Mouse (Mus musculus) cerebellum, adult 11 months (tissue): ENCODE data around the gene Timmdc1.

Experiments
- DNase-seq: peaks from one replicate; pipeline ENCODE4 v3.0.0; 2022

Gene Timmdc1

DNA sequence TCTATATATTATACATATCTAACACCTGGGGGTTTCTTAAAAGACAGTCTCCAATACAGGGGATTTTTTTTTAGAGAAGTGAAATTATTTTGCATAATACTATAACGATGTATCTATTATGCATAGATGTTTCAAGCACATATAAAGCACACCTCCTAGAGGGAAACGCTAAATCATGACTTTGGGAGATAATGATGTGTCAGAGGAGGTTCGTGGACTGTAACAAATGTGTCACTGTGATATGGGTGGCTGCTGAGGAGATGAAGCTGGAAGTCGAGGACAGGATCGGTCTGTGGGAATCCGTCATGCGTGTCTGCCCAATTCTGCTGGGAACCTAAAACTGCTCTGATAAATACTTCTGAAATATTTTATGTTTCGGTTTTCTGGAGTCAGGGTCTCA is 60.7 kb downstream of the Timmdc1 start:
- DNase-seq = no peak

DNA sequence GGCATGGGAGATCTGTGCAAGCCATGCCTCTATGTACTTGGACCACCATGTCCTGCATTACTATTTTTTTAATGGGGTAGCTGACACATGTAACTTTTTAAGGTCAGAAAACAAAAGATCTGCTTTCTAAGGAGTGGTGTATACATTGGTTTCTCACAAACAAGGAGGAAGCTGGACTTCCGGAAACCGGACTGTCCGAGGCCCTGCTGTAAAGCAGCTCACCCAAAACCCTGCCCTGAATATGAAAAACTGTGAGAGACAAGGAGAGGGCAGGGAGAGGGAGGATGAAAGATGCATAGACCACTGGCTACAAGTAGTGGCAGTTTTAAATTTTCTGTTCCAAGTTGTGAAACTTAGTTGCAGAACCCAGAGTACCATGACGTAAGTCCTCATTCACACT is 62.5 kb downstream of the Timmdc1 start:
- DNase-seq = no peak

DNA sequence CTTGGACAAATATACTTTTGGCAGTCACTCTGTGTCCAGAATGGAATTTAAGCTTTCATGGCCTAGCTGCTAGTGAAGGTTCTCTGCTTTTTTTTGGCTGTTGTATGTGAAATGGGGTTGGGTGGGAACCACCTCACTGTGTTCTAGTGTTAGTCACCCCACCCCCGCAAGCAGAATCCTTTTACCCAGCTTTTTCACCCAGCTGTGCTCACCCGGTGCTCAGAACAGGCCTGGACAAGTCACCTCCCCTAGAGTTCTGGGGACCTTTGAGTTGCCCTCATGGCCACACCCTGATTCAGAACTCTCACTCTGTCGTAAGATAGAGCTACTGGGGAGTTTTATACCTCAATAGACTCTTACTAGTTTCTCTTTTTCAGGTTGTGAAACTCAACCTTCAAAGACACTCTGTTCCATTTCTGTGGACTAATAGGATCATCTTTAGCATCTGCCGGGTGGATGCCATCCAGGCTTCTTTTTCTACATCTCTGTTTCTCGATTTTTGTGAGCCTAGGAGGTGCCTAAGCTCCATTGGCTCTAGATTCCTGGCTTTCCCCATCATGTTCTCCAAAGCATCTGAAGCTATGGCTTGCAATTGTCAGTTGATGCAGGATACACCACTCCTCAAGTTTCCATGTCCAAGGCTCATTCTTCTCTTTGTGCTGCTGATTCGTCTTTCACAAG is 63.7 kb downstream of the Timmdc1 start:
- no peak for DNase-seq

DNA sequence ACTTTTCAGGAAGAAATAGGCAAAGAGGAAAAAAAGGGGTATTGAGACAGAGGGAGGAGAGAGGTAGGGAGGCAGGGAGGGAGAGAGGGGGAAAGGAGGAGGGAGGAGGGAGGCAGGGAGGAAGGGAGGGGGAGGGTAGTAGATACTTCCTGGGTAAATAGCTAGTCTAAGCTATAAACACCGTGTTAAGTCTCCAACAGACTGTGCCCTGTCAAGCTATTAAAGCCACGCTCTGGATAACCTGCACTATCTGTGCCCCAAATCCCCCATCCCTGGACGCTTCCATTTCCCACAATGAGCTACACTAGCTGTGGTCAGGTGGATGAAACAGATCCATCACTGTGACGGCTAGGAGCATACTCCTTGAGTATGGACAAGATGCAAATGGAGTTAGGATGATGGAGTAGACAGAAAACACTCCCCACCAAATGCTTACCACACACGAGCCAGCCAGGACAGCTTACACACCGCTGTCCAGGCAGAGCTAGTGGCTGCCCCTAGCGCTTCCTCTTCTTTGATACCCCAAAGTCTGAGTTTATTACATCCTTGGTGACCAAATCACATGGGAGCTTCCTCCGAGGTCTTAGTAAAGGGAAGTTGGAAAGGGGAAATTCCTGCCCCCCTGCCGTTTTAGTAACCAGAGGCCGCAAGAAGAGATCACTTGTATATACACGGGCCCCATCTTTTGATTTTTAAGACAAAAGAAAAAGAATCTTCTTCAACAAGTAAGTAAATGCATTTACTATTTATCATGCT is 65.5 kb downstream of the Timmdc1 start:
- no peak for DNase-seq

DNA sequence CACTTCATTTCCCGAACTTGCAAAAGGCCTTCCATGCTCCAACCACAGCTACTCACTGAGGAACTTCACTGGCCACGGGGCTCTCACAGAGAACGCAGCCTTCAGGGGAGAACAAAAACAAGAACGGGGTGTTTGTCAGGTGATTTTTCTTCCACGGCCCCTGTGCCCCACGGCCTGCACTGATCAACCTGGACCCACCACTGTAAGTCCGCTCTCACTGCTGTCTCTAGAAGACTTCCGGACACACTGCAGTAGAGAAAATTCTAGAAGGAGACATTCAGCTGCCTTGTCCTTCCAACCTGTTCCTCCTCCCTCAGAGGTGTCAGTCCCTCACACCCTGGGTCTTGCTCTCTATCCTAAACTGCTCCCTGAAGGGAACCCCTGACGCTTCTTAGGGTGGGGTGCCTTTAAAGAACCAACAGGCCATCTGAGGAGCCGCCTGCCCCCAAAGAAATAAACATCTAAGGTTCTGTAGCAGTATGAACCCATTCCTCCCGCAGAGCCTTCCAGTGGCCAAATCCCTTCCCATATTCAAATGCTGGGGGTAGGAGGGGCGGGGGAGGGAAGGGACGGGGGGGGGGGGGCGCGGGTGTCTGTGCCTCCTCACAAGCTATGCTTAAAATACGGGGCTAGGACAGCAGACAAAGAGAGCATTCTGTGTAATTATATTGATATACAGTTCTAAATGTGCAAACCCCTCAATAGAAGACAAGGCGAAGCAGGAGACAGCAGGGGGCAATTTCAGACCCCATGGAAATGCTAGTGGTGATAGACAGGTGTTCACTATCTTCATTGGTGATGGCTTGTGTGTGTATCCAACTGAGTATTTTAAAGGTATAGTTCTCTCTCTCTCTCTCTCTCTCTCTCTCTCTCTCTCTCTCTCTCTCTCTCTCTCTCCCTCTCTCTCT is 66.7 kb downstream of the Timmdc1 start, which contains the start of gene Cd80:
Cd80 (plus strand) TSS at position 51 of the 908 bp plus-strand sequence.
- no peak for DNase-seq

DNA sequence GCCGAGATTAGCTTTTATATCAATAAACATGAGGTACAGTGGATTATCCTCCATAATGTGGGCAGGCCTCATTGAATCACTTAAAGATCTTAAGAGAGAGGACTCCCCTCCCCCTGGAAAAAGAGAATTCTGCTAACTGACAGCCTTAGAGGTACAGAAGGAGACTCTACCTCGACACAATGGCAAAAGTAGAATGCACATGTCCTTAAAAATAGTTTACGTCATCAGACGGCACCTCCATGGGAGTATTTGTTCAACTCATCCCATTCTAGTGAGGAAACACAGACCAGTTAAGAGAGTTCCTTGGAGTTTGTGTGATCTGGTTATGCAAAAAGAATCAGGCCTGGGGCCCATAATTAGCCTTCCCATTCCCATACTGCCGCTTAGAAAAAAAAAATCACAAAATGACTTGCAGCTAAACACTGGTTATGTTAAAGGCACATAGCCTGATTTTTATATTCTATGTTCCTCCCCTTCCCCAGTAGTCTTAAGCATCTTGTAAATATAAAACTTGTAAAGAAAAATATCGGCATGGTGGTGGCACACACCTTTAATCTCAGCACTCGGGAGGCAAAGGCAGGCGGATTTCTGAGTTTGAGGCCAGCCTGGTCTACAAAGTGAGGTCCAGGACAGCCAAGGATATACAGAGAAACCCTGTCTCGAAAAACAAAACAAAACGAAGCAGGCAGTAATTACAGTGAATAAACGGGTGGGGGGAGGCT is 67.8 kb downstream of the Timmdc1 start:
- DNase-seq = no peak

DNA sequence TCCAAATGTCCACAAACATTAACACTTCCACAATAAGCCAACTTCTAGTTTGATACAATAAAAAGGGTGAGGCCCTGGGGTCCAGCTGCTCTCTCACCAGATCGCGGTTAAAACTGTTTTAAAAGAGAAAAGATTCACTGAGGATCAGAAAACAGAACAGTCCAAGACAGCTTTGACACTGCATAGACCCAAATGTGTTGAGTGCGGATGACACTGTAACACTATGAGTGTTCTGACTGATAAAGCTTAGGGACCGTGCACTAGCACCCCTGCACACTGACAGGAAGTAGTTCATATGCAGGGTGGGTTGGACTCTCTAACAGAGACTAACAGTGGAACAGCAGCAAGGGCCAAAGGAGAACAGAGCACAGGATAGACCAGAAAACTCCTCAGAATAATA is 68.5 kb downstream of the Timmdc1 start:
- DNase-seq = no peak

DNA sequence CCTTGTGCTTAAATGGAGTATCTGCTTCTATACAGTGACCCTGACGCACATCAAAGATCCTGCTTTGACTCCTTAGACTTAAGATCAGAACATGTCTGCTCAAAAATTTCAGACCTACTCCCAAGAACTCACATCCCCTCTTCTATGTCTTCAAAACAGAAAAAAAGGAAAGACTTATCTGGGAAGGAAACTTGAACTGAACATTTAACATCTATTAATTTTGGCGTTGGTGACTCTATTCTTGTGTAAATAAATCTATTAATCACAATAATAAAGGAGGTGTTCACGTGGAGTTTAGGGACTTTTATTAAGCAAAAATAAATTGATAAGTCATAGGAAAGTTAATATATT is 69.3 kb downstream of the Timmdc1 start:
- DNase-seq = no peak

DNA sequence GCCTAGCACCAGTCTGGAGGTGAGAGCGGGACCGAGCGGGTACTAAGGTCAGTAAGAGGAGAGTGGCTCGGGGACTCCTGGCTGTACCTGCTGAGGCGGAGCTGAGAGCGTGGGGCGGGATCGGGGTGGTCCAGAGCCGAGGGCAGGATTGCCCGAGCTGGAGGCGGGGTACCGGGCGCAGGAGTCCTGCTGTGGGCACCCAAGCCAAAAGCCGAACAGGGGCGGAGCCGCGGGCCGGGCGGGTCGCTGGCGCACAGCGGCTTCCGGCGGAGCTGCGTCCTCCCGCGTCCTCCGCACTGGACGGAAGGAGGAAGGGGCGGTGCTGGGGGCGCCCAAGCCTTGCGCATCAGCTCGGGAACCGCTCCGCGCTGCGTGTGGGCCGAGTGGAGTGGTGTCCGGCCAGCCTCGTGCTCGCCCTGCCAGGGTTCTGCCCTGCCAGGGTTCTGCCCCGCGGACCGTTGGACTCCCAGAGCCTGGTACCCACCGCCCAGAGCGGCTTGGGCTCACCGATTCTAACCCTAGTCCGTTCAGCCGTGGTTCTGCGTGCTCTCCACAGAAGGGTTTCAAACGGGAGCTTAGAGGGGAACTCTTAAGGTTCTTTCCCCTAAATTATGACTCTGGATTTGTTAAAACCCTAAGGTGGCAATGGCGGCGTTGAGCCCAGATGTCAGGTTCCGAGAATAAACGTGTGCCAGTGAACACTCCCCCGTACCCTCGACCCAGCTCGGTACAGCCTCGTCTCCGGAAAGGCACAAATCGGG is 69.8 kb downstream of the Timmdc1 start, which contains the start of gene Adprh:
Adprh (minus strand) TSS at position 262 of the 761 bp plus-strand sequence.
- peak; percentile 88 for DNase-seq

DNA sequence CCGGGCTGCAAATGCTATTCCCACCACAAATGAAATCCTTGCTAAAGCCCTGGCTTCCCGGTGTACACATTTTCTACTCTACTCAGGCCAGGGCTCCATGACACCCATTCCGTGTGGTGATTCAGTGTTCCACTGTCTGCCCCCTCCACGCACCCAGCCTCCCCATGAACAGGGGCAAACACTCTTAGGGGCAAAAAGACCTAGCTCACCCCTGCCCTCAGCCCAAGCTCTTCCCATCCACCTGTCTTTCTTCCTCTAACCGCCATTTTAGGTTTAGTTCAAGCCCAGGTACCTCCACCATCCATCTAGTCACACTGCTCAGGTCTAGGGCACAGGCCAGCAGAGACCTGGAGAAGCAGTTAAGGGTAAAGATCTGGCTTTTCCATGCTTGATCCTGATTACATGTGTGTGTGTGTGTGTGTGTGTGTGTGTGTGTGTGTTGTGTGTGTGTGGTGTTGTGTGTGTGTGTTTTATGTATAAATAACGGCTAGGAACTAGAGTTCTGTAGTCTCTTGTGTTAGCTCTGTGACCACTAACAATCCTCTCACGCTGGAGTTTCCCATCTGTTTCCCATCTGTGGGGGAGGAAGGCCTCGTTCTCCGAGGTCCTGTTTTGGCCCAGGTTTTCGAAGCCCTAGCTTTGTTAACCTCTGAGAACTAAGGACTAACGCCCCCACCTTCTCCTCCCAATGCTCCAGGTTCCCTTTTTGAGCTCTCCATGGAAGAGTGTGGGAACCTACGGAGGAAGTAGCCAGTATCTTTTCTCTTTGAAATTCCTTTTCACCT is 70.8 kb downstream of the Timmdc1 start:
- no peak for DNase-seq

DNA sequence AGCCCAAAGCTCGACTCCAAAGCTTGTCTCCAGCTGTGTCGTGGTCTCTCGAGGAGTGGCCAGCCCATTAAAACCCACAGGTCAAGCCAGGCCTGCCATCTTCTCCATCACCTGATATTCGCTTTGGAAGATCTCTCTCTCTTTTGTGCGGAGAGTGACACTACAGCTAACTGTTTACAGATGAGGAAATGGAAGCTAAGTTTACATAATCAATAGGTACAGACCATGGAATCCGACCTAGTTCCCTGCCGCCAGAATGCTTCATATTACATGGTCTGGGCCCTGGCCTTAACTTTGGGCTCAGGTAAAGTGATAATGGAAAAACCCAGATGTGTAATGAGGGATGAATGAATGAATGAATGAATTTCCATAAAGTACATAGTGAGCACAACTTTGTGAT is 71.8 kb downstream of the Timmdc1 start:
- no peak for DNase-seq

DNA sequence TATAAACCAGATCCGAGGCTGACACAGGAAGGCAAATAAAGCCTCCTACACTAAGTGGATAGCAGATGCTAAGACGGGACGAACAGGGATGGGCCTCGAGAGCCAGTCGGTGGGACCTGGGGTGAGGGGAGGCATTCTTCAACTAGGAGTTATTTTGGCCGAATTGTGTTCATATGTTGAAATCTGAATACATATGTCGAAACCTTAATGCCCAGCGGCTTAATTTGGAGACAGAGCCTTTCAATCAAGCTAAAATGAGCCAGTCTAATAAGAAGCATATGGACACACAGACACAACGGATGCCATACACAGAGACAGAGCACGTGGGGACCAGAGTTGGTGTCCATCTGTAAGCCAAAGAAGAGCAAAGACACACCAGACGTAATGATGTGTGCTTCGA is 74.0 kb downstream of the Timmdc1 start:
- no peak for DNase-seq
